Mouse (Mus musculus) limb, embryonic 13.5 days (tissue): Measurements from ENCODE around the gene Fam19a3. TPM values are rescaled to one million over a fixed set of nuclear protein-coding genes. Genes with fewer than 3 reads are reported as not detected.

ENCODE experiments used
- ATAC-seq: fragments of 200-750 bp; cut with Nextera tagmentation; 2 replicates; pipeline ENCODE4 v1.8.0; 2017; ENCODE audit warnings: low read depth, moderate number of reproducible peaks, moderate TSS enrichment; ENCODE audit not compliant: low FRiP score
- H3K27ac ChIP-seq: fragments of 300-500 bp; sonication (generic); 2 replicates; pipeline ENCODE4 v1.5.1; 2015; ENCODE audit warnings: inconsistent platforms, mild to moderate bottlenecking, moderate library complexity
- H3K27me3 ChIP-seq: fragments of 300-500 bp; sonication (generic); 2 replicates; pipeline ENCODE4 v1.6.1; 2015; ENCODE audit warnings: mild to moderate bottlenecking, inconsistent platforms
- H3K36me3 ChIP-seq: fragments of 300-500 bp; sonication (generic); 2 replicates; pipeline ENCODE4 v1.6.1; 2015; ENCODE audit warnings: inconsistent platforms, mild to moderate bottlenecking, moderate library complexity
- H3K4me1 ChIP-seq: fragments of 300-500 bp; sonication (generic); 2 replicates; pipeline ENCODE4 v1.6.1; 2015; ENCODE audit warnings: inconsistent platforms
- H3K4me2 ChIP-seq: fragments of 300-500 bp; sonication (generic); replicated peaks from 2 replicates; pipeline ENCODE4 v1.6.1; 2015; ENCODE audit warnings: inconsistent platforms, mild to moderate bottlenecking, moderate library complexity
- H3K4me3 ChIP-seq: fragments of 300-500 bp; sonication (generic); 2 replicates; pipeline ENCODE4 v1.5.1; 2015; ENCODE audit warnings: moderate library complexity, mild to moderate bottlenecking, inconsistent platforms
- H3K9ac ChIP-seq: fragments of 300-500 bp; sonication (generic); 2 replicates; pipeline ENCODE4 v1.6.1; 2015; ENCODE audit warnings: mild to moderate bottlenecking, inconsistent platforms
- H3K9me3 ChIP-seq: fragments of 300-500 bp; sonication (generic); 2 replicates; pipeline ENCODE4 v1.6.1; 2016; ENCODE audit warnings: inconsistent platforms
- WGBS: fragments of 180-500 bp; shearing (Covaris S2); methylation state at CpG from one replicate; pipeline ENCODE4 v1.1.7; 2015; 5-methylcytosine and 5-hydroxymethylcytosine counted together
- polyA plus RNA-seq: library from polyadenylated mRNA; unstranded; fragments of >200 nt; fragmentation: Nextera tagmentation; extraction: Ambion mirVana; gene quantifications from 2 replicates; pipeline ENCODE4 v1.2.1, GENCODE M21; 2015

Fam19a3 gene
- polyA plus RNA-seq, 1 experiment from 2014 or later = 0.23 TPM

DNA sequence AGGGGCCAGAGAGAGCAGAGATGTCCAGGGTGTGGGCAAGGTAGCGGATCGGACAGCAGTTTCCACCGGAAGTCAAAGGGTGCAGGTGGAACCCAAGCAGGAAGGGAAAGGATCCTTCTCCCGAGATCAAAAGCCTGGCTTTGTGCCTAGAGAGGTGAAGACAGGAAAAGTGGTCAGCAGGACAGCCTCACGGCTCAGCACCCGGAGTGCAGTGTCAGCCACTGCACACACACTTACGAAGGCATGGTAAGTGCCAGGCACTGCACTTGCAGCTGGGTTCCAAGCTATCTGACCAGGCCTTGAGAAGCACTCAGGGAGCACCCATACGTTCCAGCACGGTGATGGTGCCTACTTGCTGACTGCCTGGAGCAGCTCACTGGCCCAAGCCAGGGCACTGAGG, 23.9 kb upstream of the Fam19a3 start:
- H3K27ac ChIP-seq = no peak overlapping the region
- 82% methylated on average over 9 of the region's 9 CpGs for WGBS
- H3K4me1 ChIP-seq = no peaks in the 10 kb centered on the region
- no peak overlapping the region for H3K9ac ChIP-seq
- no peak overlapping the region for H3K4me3 ChIP-seq
- ATAC-seq = no peak
- no peak overlapping the region for H3K4me2 ChIP-seq
- H3K27me3 ChIP-seq = no peaks in the 10 kb centered on the region
- peaks cover 52% of the 10 kb centered on the region for H3K36me3 ChIP-seq
- H3K9me3 ChIP-seq = no peaks in the 10 kb centered on the region

DNA sequence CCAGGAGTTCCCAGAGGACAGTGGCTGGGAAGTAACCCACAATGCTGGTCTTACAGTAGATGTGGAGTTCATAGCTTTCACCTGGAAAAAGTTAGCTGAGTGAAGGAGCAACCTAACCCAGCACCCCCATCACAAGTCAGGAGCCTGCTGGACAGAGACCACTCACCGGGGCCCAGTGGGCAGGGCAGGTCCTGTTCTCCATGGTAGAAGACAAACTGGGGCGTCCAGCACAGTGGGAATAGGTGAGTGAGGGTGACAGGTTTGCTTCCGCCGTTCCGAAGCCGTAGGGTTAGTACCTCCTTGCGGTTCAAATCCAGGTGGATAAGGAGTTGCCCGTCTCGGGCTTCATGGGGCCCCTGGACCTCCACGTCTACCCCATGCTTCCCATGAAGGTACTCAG, 22.7 kb upstream of the Fam19a3 start:
- Histone ChIP-seq H3K27me3 (no peaks in the 10 kb centered on the region), H3K4me1 (no peaks in the 10 kb centered on the region), H3K9ac (no peak overlapping the region), H3K9me3 (no peaks in the 10 kb centered on the region), H3K4me2 (no peak overlapping the region), H3K4me3 (no peak overlapping the region), H3K36me3 (peaks cover 65% of the 10 kb centered on the region), H3K27ac (no peak overlapping the region)
- no peak for ATAC-seq
- whole genome bisulfite sequencing = 93% methylated on average over 10 of the region's 10 CpGs

DNA sequence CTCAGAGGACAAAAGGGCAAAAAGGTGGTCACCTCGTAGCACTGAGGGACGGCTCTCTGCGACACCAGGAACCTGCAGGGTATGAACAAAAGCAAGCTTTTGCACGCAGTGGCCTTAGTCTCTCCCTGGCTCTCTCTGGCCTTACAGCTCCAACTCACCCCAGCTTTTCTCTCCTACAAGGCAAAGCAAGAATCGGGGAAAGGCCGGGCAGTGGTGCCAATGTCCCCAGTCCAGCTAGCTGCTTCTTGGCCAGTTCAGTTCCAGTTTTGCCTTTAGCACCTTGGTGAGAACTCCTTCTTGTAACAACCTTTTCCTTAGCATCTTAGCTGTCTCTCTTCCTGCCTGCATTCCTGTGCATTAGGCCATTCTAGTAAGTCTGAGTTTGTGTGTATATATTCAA, 19.8 kb upstream of the Fam19a3 start:
- ATAC-seq = no peak
- Histone ChIP-seq H3K4me1 (peaks cover 1% of the 10 kb centered on the region), H3K9ac (no peak overlapping the region), H3K4me2 (no peak overlapping the region), H3K27ac (no peak overlapping the region), H3K9me3 (no peaks in the 10 kb centered on the region), H3K36me3 (peaks cover 82% of the 10 kb centered on the region), H3K27me3 (no peaks in the 10 kb centered on the region), H3K4me3 (no peak overlapping the region)
- WGBS = 95% methylated on average over 6 of the region's 6 CpGs

DNA sequence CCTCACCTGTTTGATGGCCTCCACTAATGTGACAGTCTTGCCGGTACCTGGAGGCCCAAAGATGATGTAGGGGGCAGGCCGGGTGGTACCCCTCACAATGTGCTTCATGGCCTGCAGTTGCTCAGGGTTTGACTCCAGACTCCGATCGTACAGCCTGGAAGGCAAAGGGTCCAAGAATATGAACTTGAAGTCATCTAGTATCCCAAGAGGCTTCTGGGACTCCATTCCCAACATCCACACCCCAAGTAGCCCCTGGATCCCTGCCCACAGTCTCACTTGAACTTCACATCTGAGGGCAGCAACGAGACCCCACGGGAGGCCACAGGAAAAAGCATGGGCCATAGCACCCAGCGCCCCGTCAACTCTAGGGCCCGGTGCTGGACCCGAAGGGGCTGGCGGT, 19.0 kb upstream of the Fam19a3 start:
- no peak for ATAC-seq
- H3K27ac ChIP-seq = no peak overlapping the region
- no peak overlapping the region for H3K4me3 ChIP-seq
- peaks cover 88% of the 10 kb centered on the region for H3K36me3 ChIP-seq
- 93% methylated on average over 11 of the region's 11 CpGs for WGBS
- no peak overlapping the region for H3K9ac ChIP-seq
- H3K9me3 ChIP-seq = no peaks in the 10 kb centered on the region
- no peaks in the 10 kb centered on the region for H3K27me3 ChIP-seq
- H3K4me1 ChIP-seq = peaks cover 9% of the 10 kb centered on the region
- H3K4me2 ChIP-seq = no peak overlapping the region

DNA sequence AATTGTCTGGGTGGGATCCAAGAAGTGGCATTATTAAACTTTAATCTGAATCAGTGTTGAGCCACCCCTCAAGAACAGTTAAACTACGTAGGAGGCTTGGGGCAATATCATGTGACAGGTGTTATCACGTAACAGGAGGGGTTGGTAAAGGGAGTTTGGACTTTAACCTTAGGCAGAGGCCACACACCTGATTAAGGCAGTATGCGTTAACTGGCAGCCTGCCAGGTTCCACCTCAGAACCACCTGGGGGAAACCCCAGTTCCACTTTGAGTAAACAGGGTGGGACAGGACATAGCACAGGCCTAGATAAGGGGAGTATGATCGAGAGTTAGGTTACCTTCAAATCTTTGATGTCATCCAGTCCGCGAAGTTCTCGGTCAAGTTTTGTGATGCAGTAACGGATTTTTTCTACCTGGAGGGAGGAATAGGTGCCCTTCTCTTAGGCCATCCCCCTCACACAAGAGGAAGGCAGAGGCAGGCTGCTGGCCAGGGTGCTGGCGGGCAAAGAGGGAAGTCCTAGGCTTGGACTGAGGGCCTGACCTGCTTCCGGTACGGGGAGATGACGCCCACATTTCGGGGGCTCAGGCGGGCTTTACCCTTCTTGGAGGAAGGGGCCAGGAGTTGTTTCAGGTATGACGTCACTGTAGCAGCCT, 14.9 kb upstream of the Fam19a3 start:
- H3K4me3 ChIP-seq = no peak overlapping the region
- no peak overlapping the region for H3K27ac ChIP-seq
- no peak overlapping the region for H3K4me2 ChIP-seq
- peaks cover 50% of the 10 kb centered on the region for H3K4me1 ChIP-seq
- H3K9me3 ChIP-seq = no peaks in the 10 kb centered on the region
- H3K36me3 ChIP-seq = peaks cover 92% of the 10 kb centered on the region
- no peak for ATAC-seq
- H3K27me3 ChIP-seq = no peaks in the 10 kb centered on the region
- 77% methylated on average over 15 of the region's 15 CpGs for WGBS
- no peak overlapping the region for H3K9ac ChIP-seq

DNA sequence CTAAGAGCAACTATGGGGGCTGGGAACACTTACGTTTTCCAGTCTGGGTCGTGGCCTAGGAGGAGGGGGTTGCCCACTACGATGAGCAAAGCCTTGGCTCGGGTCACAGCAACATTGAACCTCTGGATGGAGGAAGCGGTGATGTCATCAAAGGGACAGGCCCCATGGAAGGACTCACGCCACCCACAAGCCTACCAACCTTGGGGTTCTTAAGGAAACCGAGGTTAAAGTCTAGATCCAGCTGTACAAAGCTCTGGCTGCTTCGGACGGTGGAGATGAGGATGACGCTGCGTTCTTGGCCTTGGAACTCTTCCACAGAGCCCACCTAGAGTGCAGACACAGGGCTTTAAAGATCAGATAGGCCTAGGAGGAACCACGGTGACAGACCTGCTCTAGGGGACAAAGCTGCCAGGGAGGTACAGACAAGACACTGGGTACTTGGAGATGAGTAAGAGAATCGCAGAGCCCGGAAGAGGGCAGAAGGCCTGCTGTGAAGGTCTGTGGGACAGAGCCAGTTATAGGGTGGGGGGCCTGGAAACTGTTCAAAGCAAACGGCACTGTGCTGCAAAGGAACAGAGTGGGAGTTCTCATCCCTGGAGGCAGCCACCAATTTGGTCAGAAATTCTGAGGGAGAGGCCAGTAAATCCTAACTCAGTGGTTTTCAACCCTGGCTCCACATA, 14.2 kb upstream of the Fam19a3 start:
- no peak overlapping the region for H3K4me3 ChIP-seq
- peaks cover 86% of the 10 kb centered on the region for H3K36me3 ChIP-seq
- no peak for ATAC-seq
- peak overlapping the region; percentile 87 for H3K27ac ChIP-seq
- H3K4me1 ChIP-seq = peaks cover 58% of the 10 kb centered on the region
- no peak overlapping the region for H3K9ac ChIP-seq
- no peaks in the 10 kb centered on the region for H3K9me3 ChIP-seq
- H3K4me2 ChIP-seq = no peak overlapping the region
- WGBS = 64% methylated on average over 15 of the region's 15 CpGs
- no peaks in the 10 kb centered on the region for H3K27me3 ChIP-seq

DNA sequence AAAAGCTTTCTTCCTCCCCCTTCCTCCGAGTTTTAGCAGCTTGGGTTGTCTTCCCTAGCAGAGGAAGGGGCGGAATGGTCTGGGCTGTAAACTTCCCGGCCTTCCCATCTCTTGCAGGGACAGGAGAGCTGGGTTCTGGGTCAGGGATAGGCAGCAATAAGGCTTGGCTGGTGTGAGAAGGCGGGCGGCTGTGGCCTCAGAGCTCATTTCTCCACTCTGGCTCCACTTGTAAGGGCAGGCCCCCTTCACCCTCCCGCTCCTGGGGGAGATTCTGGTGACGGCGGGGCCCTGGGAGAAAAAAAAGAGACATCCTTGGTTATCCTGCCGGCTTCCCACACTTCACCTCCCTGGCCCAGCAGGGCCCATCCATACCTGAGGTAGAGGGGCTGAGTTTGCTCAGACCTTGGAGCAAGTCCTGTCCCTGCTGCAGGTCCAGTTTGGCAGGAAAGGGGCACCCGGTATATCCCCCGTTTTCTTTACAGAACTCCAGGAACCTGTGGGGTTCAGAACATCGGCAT, 13.4 kb upstream of the Fam19a3 start:
- no peak for ATAC-seq
- Histone ChIP-seq H3K27me3 (no peaks in the 10 kb centered on the region), H3K4me3 (no peak overlapping the region), H3K27ac (peak overlapping the region; percentile 87), H3K9me3 (no peaks in the 10 kb centered on the region), H3K9ac (peak overlapping the region; percentile 31; the same call in 1 of the 2 replicates), H3K4me1 (peaks cover 66% of the 10 kb centered on the region), H3K36me3 (peaks cover 78% of the 10 kb centered on the region), H3K4me2 (peak overlapping the region; percentile 41; the same call in 1 of the 2 replicates)
- WGBS = 50% methylated on average over 12 of the region's 12 CpGs

DNA sequence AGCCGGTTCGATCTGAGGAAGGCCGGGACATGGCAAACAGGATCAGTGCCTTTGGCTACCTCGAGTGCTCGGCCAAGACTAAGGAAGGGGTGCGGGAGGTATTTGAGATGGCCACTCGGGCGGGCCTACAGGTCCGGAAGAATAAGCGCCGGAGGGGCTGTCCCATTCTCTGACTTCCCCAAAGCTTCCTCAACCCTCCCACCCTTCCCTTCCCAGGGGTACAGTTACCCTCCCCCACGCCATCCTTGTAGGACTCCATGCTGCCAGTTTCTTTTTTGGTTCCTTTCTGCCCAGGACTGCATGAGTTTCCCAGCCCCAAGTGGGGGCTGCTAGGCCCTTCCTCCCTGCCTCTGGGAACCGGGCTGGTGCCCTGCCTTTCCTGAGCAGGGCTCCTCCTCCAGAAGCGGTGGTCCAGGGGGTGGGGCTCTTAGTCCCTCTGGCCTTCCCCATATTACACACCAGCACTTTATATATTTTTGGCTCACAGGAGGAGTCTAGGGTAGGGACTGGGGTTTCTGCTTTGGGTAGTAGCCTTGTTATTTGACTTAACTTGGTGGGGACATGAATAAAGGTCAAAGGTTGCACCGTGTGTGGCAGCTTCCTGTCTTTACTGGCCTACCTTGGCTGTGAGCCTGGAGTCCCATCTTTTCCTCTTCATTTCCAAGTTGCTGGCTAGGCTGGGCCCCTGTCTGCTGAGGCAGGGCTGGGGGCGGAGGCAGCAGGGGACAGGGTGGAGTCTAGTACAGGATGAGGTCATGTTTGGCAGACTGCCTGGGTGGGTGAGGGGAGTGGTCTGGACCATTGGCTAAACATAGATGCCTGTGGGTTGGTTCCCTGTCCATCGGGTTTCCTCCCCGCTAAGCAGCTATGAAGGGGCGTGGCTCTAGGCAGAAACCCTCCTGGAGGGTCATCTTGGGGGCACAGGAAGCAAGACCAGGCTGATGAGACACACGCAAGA, 12.5 kb upstream of the Fam19a3 start:
- Histone ChIP-seq H3K27me3 (no peaks in the 10 kb centered on the region), H3K4me1 (peaks cover 72% of the 10 kb centered on the region), H3K36me3 (peaks cover 69% of the 10 kb centered on the region), H3K9ac (peak overlapping the region; percentile 55; the same call in 1 of the 2 replicates), H3K9me3 (no peaks in the 10 kb centered on the region), H3K27ac (peak overlapping the region; percentile 87), H3K4me2 (peak overlapping the region; percentile 41), H3K4me3 (no peak overlapping the region)
- WGBS = 54% methylated on average over 20 of the region's 20 CpGs
- peak; percentile 86 for ATAC-seq

DNA sequence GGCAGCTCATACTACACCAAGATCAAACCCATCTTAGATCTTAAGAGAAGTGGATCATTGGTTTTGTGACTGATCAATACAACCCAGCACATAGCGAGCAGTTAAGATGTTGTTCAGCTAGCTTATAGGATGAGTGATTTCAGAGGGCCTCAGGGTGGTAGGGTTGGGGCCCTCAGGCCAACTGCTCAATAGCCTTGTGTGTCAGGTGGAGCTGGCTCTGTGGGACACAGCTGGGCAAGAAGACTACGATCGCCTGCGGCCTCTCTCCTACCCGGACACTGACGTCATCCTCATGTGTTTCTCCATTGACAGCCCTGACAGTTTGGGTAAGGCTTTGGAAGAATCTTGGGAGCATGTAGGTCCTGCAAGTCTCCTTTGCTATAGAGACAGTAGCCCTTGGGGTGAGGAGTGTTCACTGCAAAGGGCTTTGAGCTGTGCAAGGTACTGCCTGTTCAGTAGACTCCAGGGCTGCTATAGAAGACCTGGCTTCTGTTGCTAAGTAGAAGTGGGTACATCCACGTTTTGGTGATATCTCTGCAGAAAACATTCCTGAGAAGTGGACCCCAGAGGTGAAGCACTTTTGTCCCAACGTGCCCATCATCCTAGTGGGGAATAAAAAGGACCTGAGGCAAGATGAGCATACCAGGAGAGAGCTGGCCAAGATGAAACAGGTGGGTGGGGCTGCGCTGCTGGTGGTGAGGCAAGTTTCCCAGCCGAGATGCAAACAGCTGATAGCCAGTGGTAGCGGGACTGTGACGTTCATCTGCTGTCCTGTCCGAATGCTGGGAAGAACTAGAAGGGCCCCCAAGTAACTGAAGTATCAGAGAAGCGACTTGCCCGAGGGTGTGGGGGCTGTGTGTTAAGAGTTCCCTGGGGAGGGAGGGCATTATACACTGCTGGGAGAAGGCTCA, 11.0 kb upstream of the Fam19a3 start:
- ATAC-seq = no peak
- no peak overlapping the region for H3K27ac ChIP-seq
- H3K9ac ChIP-seq = no peak overlapping the region
- peaks cover 61% of the 10 kb centered on the region for H3K36me3 ChIP-seq
- WGBS = 71% methylated on average over 15 of the region's 15 CpGs
- H3K4me1 ChIP-seq = peaks cover 72% of the 10 kb centered on the region
- no peaks in the 10 kb centered on the region for H3K27me3 ChIP-seq
- no peak overlapping the region for H3K4me3 ChIP-seq
- no peak overlapping the region for H3K4me2 ChIP-seq
- H3K9me3 ChIP-seq = no peaks in the 10 kb centered on the region

DNA sequence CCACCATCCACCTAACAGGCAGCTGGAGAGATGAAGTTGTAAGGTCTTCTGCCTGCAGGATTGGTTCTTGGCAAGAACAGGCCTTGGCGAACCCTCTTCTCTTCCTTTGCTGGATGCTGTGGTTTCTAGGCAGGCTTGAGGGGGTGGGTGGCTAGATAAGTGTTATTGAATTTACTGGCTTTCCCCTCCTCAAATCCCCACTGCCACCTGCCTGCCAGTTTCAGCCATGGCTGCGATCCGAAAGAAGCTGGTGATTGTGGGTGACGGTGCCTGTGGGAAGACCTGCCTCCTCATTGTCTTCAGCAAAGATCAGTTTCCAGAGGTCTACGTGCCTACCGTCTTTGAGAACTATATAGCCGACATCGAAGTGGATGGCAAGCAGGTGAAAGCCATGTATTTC, 10.0 kb upstream of the Fam19a3 start:
- ATAC-seq = no peak
- Histone ChIP-seq H3K4me2 (peak overlapping the region; percentile 91), H3K4me1 (peaks cover 72% of the 10 kb centered on the region), H3K4me3 (peak overlapping the region; percentile 78), H3K36me3 (peaks cover 51% of the 10 kb centered on the region), H3K27ac (peak overlapping the region; percentile 90; the same call in 1 of the 2 replicates), H3K9me3 (no peaks in the 10 kb centered on the region), H3K27me3 (no peaks in the 10 kb centered on the region), H3K9ac (0 out of 2 replicates have a peak overlapping the region, but pooled peaks have one; percentile 85)
- 87% methylated on average over 8 of the region's 8 CpGs for WGBS

DNA sequence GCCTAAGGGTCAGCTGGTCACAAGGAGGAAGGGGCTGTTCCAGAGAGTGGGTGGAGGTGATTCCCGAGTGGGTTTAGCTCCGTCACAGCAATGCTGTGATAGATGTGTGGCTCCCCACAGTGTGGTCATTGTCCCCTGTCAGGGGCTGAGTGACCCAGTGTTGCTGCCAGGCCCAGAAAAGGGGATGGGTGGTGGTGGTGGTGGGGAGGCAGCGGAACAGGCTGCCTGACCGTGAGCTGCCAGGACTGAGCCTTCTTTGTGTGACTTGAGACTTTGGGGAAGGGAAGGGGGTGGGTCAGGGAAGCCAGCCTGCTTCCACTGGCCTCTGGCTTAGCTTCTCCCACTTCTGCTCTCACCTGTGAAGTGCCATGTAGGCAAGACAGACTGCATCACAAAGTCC, 9.4 kb upstream of the Fam19a3 start:
- H3K4me1 ChIP-seq = peaks cover 66% of the 10 kb centered on the region
- peak overlapping the region; percentile 85 for H3K9ac ChIP-seq
- peaks cover 45% of the 10 kb centered on the region for H3K36me3 ChIP-seq
- no peaks in the 10 kb centered on the region for H3K9me3 ChIP-seq
- WGBS = 16% methylated on average over 4 of the region's 4 CpGs
- peaks cover under 1% of the 10 kb centered on the region; the same call in 1 of the 2 replicates for H3K27me3 ChIP-seq
- peak overlapping the region; percentile 78 for H3K4me3 ChIP-seq
- no peak for ATAC-seq
- H3K27ac ChIP-seq = peak overlapping the region; percentile 90
- H3K4me2 ChIP-seq = peak overlapping the region; percentile 91
